ENCODE assay signal across 21 mouse cellular contexts in the genomic region with DNA sequence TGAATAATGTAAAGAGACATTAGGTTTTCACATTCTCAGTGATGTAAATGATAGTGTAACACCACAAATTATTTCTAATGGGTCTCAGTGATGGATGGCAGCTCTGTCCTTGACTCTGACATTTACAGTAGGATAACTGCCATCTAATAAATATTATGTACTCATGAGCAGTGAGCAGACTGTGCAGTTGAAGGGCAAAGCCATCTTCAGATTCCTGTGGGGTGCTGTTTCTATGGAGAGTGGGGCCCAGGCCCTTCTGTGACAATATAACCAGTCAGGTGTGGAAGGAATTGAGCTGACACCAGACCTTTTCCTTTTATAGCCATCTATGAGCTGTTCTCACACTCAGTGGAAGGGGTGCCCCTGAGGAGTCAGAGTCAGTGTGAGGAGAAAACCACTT. TPM values are rescaled to one million over a fixed set of nuclear protein-coding genes. Genes with fewer than 3 reads are reported as not detected.
"Had no signal": no experiment of that assay in that cellular context is flagged by ENCODE, and none has a peak within 500 bp of the region (broad histone marks: within the 10 kb centered on the region; RNA-seq: fewer than 3 reads in every experiment).

No protein-coding gene starts in this region.

- H3K4me3 ChIP-seq: limb, embryonic 15.5 days; liver, embryonic 12.5 days; midbrain, embryonic 10.5 days had no signal

- H3K9ac ChIP-seq: limb, embryonic 15.5 days; liver, embryonic 12.5 days; lung, embryonic 14.5 days had no signal

- DNase-seq: kidney, adult 8-10 months; kidney, postnatal 25 days; layer of hippocampus, postnatal 36 days; lung, embryonic 14.5 days; lung, postnatal 10 days; lung, postnatal 4 days; midbrain, embryonic 14.5 days; right cerebral cortex, postnatal 14 days; thymus, postnatal 36 days had no signal

- H3K27ac ChIP-seq: limb, embryonic 15.5 days; liver, embryonic 12.5 days; midbrain, embryonic 10.5 days had no signal

- H3K4me1 ChIP-seq: limb, embryonic 15.5 days; liver, embryonic 12.5 days; midbrain, embryonic 10.5 days had no signal

- H3K36me3 ChIP-seq: limb, embryonic 15.5 days; liver, embryonic 12.5 days; midbrain, embryonic 10.5 days had no signal

- H3K9me3 ChIP-seq: limb, embryonic 15.5 days; liver, embryonic 12.5 days; midbrain, embryonic 10.5 days had no signal

- H3K27me3 ChIP-seq: limb, embryonic 15.5 days; liver, embryonic 12.5 days had no signal

- ATAC-seq: liver, embryonic 12.5 days had no signal

- H3K4me2 ChIP-seq: limb, embryonic 15.5 days; liver, embryonic 12.5 days; lung, embryonic 14.5 days had no signal

RNA-seq across cellular contexts. Expression of gene Gm17542, which starts 21.8 kb away (rescaled TPM):
- total RNA-seq: layer of hippocampus, postnatal 36 days; left cerebral cortex, adult 8-10 months; left cerebral cortex, postnatal 25 days; megakaryocyte, adult 5-6 weeks had no signal
- polyA plus RNA-seq: kidney, embryonic 16.5 days; limb, embryonic 11.5 days; limb, embryonic 15.5 days; liver, embryonic 12.5 days; liver, embryonic 16.5 days; lung, embryonic 14.5 days; midbrain, embryonic 10.5 days; midbrain, embryonic 14.5 days; small intestine, adult 2 months; stomach, embryonic 16.5 days; thymus, postnatal 0 days had no signal
